Mouse (Mus musculus) lung, postnatal 0 days (tissue): ENCODE measurements at regions not wholly inside any gene's neighbourhood (a gene's known extent, or its start where the extent isn't known, plus 50 kb on each side); places are given as distances from the start of the nearest gene placed in this dataset.

Experiments used
- CTCF ChIP-seq: IDR thresholded peaks from 2 replicates; pipeline ENCODE4 v1.5.1; 2016; ENCODE audit warnings: antibody characterized with exemption, mild to moderate bottlenecking
- EP300 ChIP-seq: IDR thresholded peaks from 2 replicates; pipeline ENCODE4 v1.6.1; 2016; ENCODE audit warnings: antibody characterized with exemption, mild to moderate bottlenecking, control low read depth

GRCm38 (mm10) chr10:44988756-44989155 lies 78.2 kb upstream of the Prep start:
- no peak for TF ChIP-seq CTCF
- no peak for TF ChIP-seq EP300
